ENCODE assay signal across 21 mouse cellular contexts in the genomic region with DNA sequence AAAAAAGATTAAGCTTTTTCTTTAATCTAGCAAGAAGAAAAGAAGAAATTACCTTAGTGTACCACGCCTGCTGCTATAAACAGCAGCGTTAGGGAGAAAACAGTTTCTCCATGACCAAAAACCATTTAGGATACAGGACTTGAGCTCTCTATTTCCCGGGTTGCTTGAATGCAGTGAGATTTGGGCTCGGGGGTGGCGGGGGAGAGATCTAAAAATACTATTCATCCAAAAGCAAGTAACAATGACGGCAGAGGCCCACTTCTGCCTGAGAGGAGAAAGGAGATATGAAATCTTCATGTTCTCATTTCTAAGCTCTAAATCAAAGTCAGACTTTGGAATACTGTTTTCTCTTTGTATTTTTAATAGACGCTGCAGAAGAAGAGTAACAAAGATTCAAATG.
DNase-seq lines count a peak whose midpoint lies in the region; ATAC-seq and TF ChIP-seq lines count a peak whose summit lies in the region.
"Had no signal": no experiment of that assay in that cellular context is flagged by ENCODE, and none has a peak within 500 bp of the region (broad histone marks: within the 10 kb centered on the region; RNA-seq: fewer than 3 reads in every experiment).

No protein-coding gene starts in this region.

- DNase-seq in frontal cortex, adult 2 months (ENCODE audit: extremely low spot score in 1 of 2, low spot score in 1 of 2) = peak; percentile 23 to 49
- no peak for DNase-seq in frontal cortex, postnatal 14 days (ENCODE audit: low spot score in 2 of 2)
- no peak for DNase-seq in midbrain, postnatal 0 days (ENCODE audit: low spot score)
- DNase-seq in brain, adult 2 months (ENCODE audit: low read depth, low spot score) = peak; percentile 72
- DNase-seq in left cerebral cortex, postnatal 14 days (ENCODE audit: low spot score in 2 of 2) = peak; percentile 24 to 29
- DNase-seq in kidney, postnatal 36 days = no peak
- DNase-seq in lung, postnatal 4 days = no peak
- DNase-seq: adrenal gland, postnatal 10 days; cerebellum, adult 11-12 months; cerebellum, adult 9-10 months; cerebellum, postnatal 25 days; forebrain, postnatal 0 days; gastrocnemius, postnatal 36 days; heart, adult 11 months; heart, postnatal 10 days; heart, postnatal 4 days had no signal

- H3K27ac ChIP-seq in midbrain, embryonic 16.5 days (ENCODE audit: low read length) = peak overlapping the region; percentile 34; the same call in 1 of the 2 replicates
- no peak overlapping the region for H3K27ac ChIP-seq in midbrain, postnatal 0 days (ENCODE audit: low read depth, low read length)
- H3K27ac ChIP-seq: embryonic facial prominence, embryonic 10.5 days; forebrain, embryonic 13.5 days; hindbrain, embryonic 12.5 days had no signal

- no peaks in the 10 kb centered on the region for H3K36me3 ChIP-seq in midbrain, embryonic 16.5 days (ENCODE audit: control insufficient read depth, insufficient read depth, low read length)
- no peaks in the 10 kb centered on the region for H3K36me3 ChIP-seq in midbrain, postnatal 0 days (ENCODE audit: insufficient read depth, low read length)
- H3K36me3 ChIP-seq: embryonic facial prominence, embryonic 10.5 days; hindbrain, embryonic 12.5 days had no signal

- no peaks in the 10 kb centered on the region for H3K9me3 ChIP-seq in midbrain, embryonic 16.5 days (replicated peaks; ENCODE audit: control insufficient read depth, low read length, poor library complexity, severe bottlenecking)
- H3K9me3 ChIP-seq in midbrain, postnatal 0 days (ENCODE audit: low read length) = no peaks in the 10 kb centered on the region
- H3K9me3 ChIP-seq: embryonic facial prominence, embryonic 10.5 days; forebrain, embryonic 13.5 days; hindbrain, embryonic 12.5 days had no signal

- intact Hi-C loops in left cerebral cortex, postnatal 14 days (cut with DNase I) = no loop called here

- ATAC-seq in midbrain, embryonic 16.5 days = no peak
- ATAC-seq in midbrain, postnatal 0 days (ENCODE audit: low FRiP score) = no peak
- ATAC-seq: forebrain, embryonic 13.5 days; forebrain, postnatal 0 days; hindbrain, embryonic 16.5 days had no signal

- H3K4me3 ChIP-seq in midbrain, embryonic 16.5 days (ENCODE audit: low read depth, low read length) = no peak overlapping the region
- H3K4me3 ChIP-seq in midbrain, postnatal 0 days (ENCODE audit: low read depth, low read length) = no peak overlapping the region
- H3K4me3 ChIP-seq: embryonic facial prominence, embryonic 10.5 days; forebrain, embryonic 13.5 days; hindbrain, embryonic 12.5 days had no signal

- no peak overlapping the region for H3K4me2 ChIP-seq in midbrain, embryonic 16.5 days (ENCODE audit: low read length)
- no peak overlapping the region for H3K4me2 ChIP-seq in midbrain, postnatal 0 days (ENCODE audit: low read depth, low read length, poor library complexity, severe bottlenecking)
- H3K4me2 ChIP-seq: forebrain, embryonic 13.5 days; hindbrain, embryonic 12.5 days had no signal

- no peaks in the 10 kb centered on the region for H3K27me3 ChIP-seq in midbrain, embryonic 16.5 days (ENCODE audit: control insufficient read depth, insufficient read depth, low read depth, low read length)
- H3K27me3 ChIP-seq in midbrain, postnatal 0 days (ENCODE audit: insufficient read depth, low read length) = no peaks in the 10 kb centered on the region
- H3K27me3 ChIP-seq: forebrain, embryonic 13.5 days; hindbrain, embryonic 12.5 days had no signal

- WGBS in midbrain, embryonic 16.5 days = 68% methylated on average over 7 of the region's 7 CpGs
- 71% methylated on average over 7 of the region's 7 CpGs for WGBS in midbrain, postnatal 0 days

- no peak overlapping the region for H3K9ac ChIP-seq in midbrain, embryonic 16.5 days (ENCODE audit: low read depth, low read length)
- no peak overlapping the region for H3K9ac ChIP-seq in midbrain, postnatal 0 days (replicated peaks; ENCODE audit: low read length, poor library complexity, severe bottlenecking)
- H3K9ac ChIP-seq: forebrain, embryonic 13.5 days; forebrain, postnatal 0 days; hindbrain, embryonic 12.5 days had no signal

- H3K4me1 ChIP-seq in midbrain, embryonic 16.5 days (ENCODE audit: control insufficient read depth, insufficient read depth, low read length) = peaks cover 5% of the 10 kb centered on the region; the same call in 1 of the 2 replicates
- no peaks in the 10 kb centered on the region for H3K4me1 ChIP-seq in midbrain, postnatal 0 days (ENCODE audit: insufficient read depth, low read length)
- H3K4me1 ChIP-seq: embryonic facial prominence, embryonic 10.5 days; hindbrain, embryonic 12.5 days had no signal

- no peak for TF ChIP-seq CTCF in midbrain, postnatal 0 days (IDR thresholded peaks at IDR 0.05)

Comparison
In these comparisons a context has a peak if more than half of its experiments do, and no peak if none do; other contexts are left out.
1. DNase-seq: peak in frontal cortex, adult 2 months (2 of 2), brain, adult 2 months (single experiment) and left cerebral cortex, postnatal 14 days (2 of 2); none in frontal cortex, postnatal 14 days (0 of 2), midbrain, postnatal 0 days (single experiment), kidney, postnatal 36 days (0 of 2) and lung, postnatal 4 days (0 of 2).